Mouse (Mus musculus) lung, embryonic 15.5 days (tissue): Measurements from ENCODE around the gene Rpl19. TPM values are rescaled to one million over a fixed set of nuclear protein-coding genes. Genes with fewer than 3 reads are reported as not detected.

Experiments used
- ATAC-seq: fragments of 200-750 bp; cut with Nextera tagmentation; 2 replicates; pipeline ENCODE4 v1.8.0; 2017; ENCODE audit warnings: moderate number of reproducible peaks, borderline replicate concordance; ENCODE audit not compliant: low FRiP score, low TSS enrichment; ENCODE audit errors: extremely low read depth
- H3K27ac ChIP-seq: fragments of 300-500 bp; sonication (generic); 2 replicates; pipeline ENCODE4 v1.5.1; 2015; ENCODE audit warnings: moderate library complexity, mild to moderate bottlenecking, inconsistent platforms
- H3K27me3 ChIP-seq: fragments of 300-500 bp; sonication (generic); 2 replicates; pipeline ENCODE4 v1.6.1; 2015; ENCODE audit warnings: inconsistent platforms
- H3K36me3 ChIP-seq: fragments of 300-500 bp; sonication (generic); 2 replicates; pipeline ENCODE4 v1.6.1; 2015; ENCODE audit warnings: inconsistent platforms
- H3K4me1 ChIP-seq: fragments of 300-500 bp; sonication (generic); 2 replicates; pipeline ENCODE4 v1.6.1; 2015; ENCODE audit warnings: inconsistent platforms
- H3K4me2 ChIP-seq: fragments of 300-500 bp; sonication (generic); 2 replicates; pipeline ENCODE4 v1.6.1; 2015; ENCODE audit warnings: inconsistent platforms, mild to moderate bottlenecking, moderate library complexity
- H3K4me3 ChIP-seq: fragments of 300-500 bp; sonication (generic); 2 replicates; pipeline ENCODE4 v1.5.1; 2015; ENCODE audit warnings: mild to moderate bottlenecking, inconsistent platforms
- H3K9ac ChIP-seq: fragments of 300-500 bp; sonication (generic); 2 replicates; pipeline ENCODE4 v1.6.1; 2015; ENCODE audit warnings: inconsistent platforms
- H3K9me3 ChIP-seq: fragments of 300-500 bp; sonication (generic); 2 replicates; pipeline ENCODE4 v1.6.1; 2016; ENCODE audit warnings: inconsistent platforms
- WGBS: fragments of 180-500 bp; shearing (Covaris S2); methylation state at CpG from one replicate; pipeline ENCODE4 v1.1.7; 2015; 5-methylcytosine and 5-hydroxymethylcytosine counted together
- polyA plus RNA-seq: library from polyadenylated mRNA; unstranded; fragments of >200 nt; fragmentation: Nextera tagmentation; extraction: Ambion mirVana; gene quantifications from 2 replicates; pipeline ENCODE4 v1.2.1, GENCODE M21; 2015

Rpl19 gene
- polyA plus RNA-seq, 1 experiment from 2014 or later, result 1,039 TPM

DNA sequence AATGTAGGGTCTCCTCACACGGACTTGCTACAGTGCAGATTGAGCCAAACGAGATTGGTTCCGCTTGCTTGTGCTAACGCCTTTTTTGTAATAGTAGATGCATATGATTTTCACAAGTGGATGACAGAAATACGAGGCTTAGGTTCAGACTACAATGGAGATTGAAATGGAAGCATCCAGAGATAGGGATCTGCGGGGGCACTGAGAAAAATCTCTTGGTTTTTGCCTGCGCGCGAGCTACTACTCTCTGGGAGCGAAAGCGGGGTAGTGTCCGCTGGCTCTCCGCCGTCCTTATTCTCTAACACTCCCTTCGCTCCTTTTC lies 301 bp upstream of the Rpl19 start:
- no peak for ATAC-seq
- Histone ChIP-seq H3K4me3 (peak overlapping the region; percentile 94), H3K9ac (peak overlapping the region; percentile 100), H3K4me1 (peaks cover 22% of the 10 kb centered on the region), H3K4me2 (peak overlapping the region; percentile 71), H3K27me3 (no peaks in the 10 kb centered on the region), H3K27ac (peak overlapping the region; percentile 89), H3K9me3 (no peaks in the 10 kb centered on the region), H3K36me3 (peaks cover 32% of the 10 kb centered on the region)
- 5% methylated on average over 15 of the region's 15 CpGs for WGBS

DNA sequence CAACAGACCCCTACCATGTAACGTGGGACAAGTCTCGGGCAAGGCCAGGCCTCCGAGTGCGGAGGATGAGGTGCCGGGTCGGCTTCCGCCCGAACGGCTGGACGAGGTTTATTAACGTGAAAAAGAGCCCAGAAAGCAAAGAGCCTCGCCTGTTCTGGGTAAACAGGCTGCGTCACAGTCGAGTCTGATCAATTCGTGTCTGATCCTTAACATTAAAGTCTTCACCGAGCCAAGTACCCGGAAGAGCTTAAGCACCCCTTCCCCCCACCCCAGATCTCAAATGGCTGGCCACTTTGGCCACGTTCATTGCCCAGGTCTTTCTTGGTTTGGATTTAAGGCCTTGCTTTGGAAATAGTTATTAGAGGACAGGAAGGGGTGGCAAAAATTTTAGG lies 783 bp downstream of the Rpl19 start:
- Histone ChIP-seq H3K27ac (peak overlapping the region; percentile 89), H3K4me1 (peaks cover 15% of the 10 kb centered on the region), H3K9me3 (no peaks in the 10 kb centered on the region), H3K9ac (peak overlapping the region; percentile 100), H3K4me3 (peak overlapping the region; percentile 94), H3K4me2 (peak overlapping the region; percentile 71), H3K36me3 (peaks cover 34% of the 10 kb centered on the region), H3K27me3 (no peaks in the 10 kb centered on the region)
- ATAC-seq, result no peak
- WGBS, result under 1% methylated on average over 18 of the region's 18 CpGs

GRCm38 (mm10) chr11:98027785-98028184 lies 1.3 kb downstream of the Rpl19 start:
- H3K4me2 ChIP-seq, result peak overlapping the region; percentile 71
- WGBS, result 11% methylated on average over 7 of the region's 7 CpGs
- H3K4me3 ChIP-seq, result peak overlapping the region; percentile 94
- ATAC-seq, result no peak
- peak overlapping the region; percentile 100 for H3K9ac ChIP-seq
- H3K9me3 ChIP-seq, result no peaks in the 10 kb centered on the region
- H3K36me3 ChIP-seq, result peaks cover 34% of the 10 kb centered on the region
- H3K27me3 ChIP-seq, result no peaks in the 10 kb centered on the region
- H3K4me1 ChIP-seq, result peaks cover 15% of the 10 kb centered on the region
- no peak overlapping the region for H3K27ac ChIP-seq

GRCm38 (mm10) chr11:98030701-98031442 lies 4.4 kb downstream of the Rpl19 start:
- H3K27me3 ChIP-seq, result peaks cover 11% of the 10 kb centered on the region; the same call in 1 of the 2 replicates
- H3K27ac ChIP-seq, result no peak overlapping the region
- H3K9me3 ChIP-seq, result no peaks in the 10 kb centered on the region
- H3K9ac ChIP-seq, result no peak overlapping the region
- peaks cover 34% of the 10 kb centered on the region for H3K36me3 ChIP-seq
- ATAC-seq, result no peak
- H3K4me2 ChIP-seq, result no peak overlapping the region
- WGBS, result 49% methylated on average over 5 of the region's 5 CpGs
- peaks cover 9% of the 10 kb centered on the region for H3K4me1 ChIP-seq
- no peak overlapping the region for H3K4me3 ChIP-seq

- Histone ChIP-seq H3K4me2 (no peak overlapping the region), H3K4me1 (peaks cover 11% of the 10 kb centered on the region), H3K27ac (no peak overlapping the region), H3K27me3 (peaks cover 17% of the 10 kb centered on the region), H3K9ac (no peak overlapping the region), H3K4me3 (no peak overlapping the region), H3K9me3 (no peaks in the 10 kb centered on the region), H3K36me3 (peaks cover 34% of the 10 kb centered on the region)
- no peak for ATAC-seq
- WGBS, result 7% methylated on average over 5 of the region's 5 CpGs
These were observed 4.9 kb downstream of the Rpl19 start for GRCm38 (mm10) chr11:98031443-98031770.

DNA sequence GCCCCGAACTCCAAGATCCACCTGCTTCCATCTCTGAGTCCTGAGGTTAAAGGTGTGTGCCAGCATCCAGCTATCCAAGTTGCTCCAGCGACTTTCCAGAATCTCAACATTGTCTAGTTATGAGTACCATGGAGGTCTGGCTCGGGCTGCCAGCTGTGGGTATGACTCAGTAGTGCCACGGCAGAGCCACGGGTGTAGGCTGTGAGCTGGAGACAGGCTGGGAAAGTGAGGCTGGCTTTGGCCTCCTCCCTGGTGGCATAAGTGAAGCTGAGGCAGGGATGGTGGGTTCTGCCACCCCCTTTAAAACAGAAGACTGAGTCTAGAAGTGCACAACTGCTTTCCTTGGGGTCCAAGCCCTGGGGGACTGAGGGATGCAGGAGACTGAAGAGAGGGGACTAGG lies 7.6 kb downstream of the Rpl19 start:
- no peak for ATAC-seq
- H3K4me1 ChIP-seq, result peaks cover 11% of the 10 kb centered on the region
- H3K27ac ChIP-seq, result no peak overlapping the region
- H3K27me3 ChIP-seq, result peaks cover 28% of the 10 kb centered on the region
- WGBS, result 79% methylated on average over 5 of the region's 5 CpGs
- H3K4me2 ChIP-seq, result no peak overlapping the region
- H3K9me3 ChIP-seq, result no peaks in the 10 kb centered on the region
- peaks cover 23% of the 10 kb centered on the region for H3K36me3 ChIP-seq
- no peak overlapping the region for H3K4me3 ChIP-seq
- no peak overlapping the region for H3K9ac ChIP-seq

GRCm38 (mm10) chr11:98034840-98035239 lies 8.3 kb downstream of the Rpl19 start:
- no peak overlapping the region for H3K4me3 ChIP-seq
- H3K27ac ChIP-seq, result no peak overlapping the region
- H3K36me3 ChIP-seq, result peaks cover 16% of the 10 kb centered on the region
- no peaks in the 10 kb centered on the region for H3K9me3 ChIP-seq
- no peak for ATAC-seq
- WGBS, result 43% methylated on average over 4 of the region's 4 CpGs
- H3K9ac ChIP-seq, result no peak overlapping the region
- H3K27me3 ChIP-seq, result peaks cover 28% of the 10 kb centered on the region
- no peak overlapping the region for H3K4me2 ChIP-seq
- H3K4me1 ChIP-seq, result peaks cover 11% of the 10 kb centered on the region

DNA sequence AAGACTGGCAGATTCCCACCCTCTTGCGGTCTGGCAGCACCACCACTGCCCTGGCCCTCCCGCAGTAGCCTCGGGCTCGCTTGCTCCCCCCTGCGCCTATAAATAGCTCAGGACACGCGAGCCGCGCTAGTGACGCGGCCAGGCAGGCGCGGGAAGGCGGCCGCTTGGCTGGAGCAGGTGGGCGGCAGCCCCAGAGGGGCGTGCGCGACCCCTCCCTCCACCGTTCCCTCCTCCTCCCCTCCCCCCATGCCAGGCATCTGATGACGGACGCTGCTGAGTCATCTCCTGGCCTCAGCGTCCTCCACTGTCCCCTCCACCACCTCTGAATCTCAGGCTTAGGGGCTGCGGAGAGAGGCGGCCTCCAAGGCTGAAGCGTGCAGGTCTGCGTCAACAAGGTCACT lies 9.5 kb downstream of the Rpl19 start:
- Histone ChIP-seq H3K27ac (no peak overlapping the region), H3K4me3 (peak overlapping the region; percentile 30), H3K36me3 (peaks cover 4% of the 10 kb centered on the region), H3K4me2 (peak overlapping the region; percentile 67), H3K27me3 (peaks cover 28% of the 10 kb centered on the region), H3K9ac (peak overlapping the region; percentile 6; the same call in 1 of the 2 replicates), H3K4me1 (peaks cover 11% of the 10 kb centered on the region), H3K9me3 (no peaks in the 10 kb centered on the region)
- under 1% methylated on average over 27 of the region's 27 CpGs for WGBS
- peak; percentile 58; the same call in 1 of the 2 replicates for ATAC-seq

GRCm38 (mm10) chr11:98037871-98038270 lies 11.4 kb downstream of the Rpl19 start:
- no peak for ATAC-seq
- H3K4me1 ChIP-seq, result peaks cover 11% of the 10 kb centered on the region
- no peaks in the 10 kb centered on the region for H3K9me3 ChIP-seq
- no peak overlapping the region for H3K27ac ChIP-seq
- H3K36me3 ChIP-seq, result no peaks in the 10 kb centered on the region
- 60% methylated on average over 14 of the region's 14 CpGs for WGBS
- H3K9ac ChIP-seq, result no peak overlapping the region
- peaks cover 28% of the 10 kb centered on the region for H3K27me3 ChIP-seq
- no peak overlapping the region for H3K4me3 ChIP-seq
- no peak overlapping the region for H3K4me2 ChIP-seq

DNA sequence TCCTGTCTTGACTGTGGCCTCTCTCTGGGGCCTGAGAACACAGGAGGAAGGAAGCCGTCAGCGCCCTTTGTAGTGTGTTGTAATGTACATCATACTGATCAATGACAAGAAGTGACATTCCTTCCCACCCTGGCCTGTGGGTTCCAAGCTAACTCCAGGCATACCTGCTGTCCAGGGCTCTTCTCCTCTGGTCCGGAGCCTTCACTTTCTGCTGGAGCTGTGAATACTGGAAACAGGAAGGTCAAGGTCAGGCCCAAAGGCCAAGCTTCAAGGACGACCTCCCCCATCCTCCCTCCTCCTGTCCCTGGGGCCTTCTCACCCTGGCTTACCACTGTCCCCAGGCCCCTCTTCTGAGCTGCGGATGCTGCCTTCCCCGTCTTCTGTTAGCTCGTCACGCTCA lies 14.5 kb downstream of the Rpl19 start:
- no peak for ATAC-seq
- peaks cover 15% of the 10 kb centered on the region for H3K27me3 ChIP-seq
- H3K4me1 ChIP-seq, result peaks cover 21% of the 10 kb centered on the region
- H3K4me3 ChIP-seq, result no peak overlapping the region
- no peak overlapping the region for H3K27ac ChIP-seq
- H3K4me2 ChIP-seq, result no peak overlapping the region
- H3K9me3 ChIP-seq, result no peaks in the 10 kb centered on the region
- H3K36me3 ChIP-seq, result no peaks in the 10 kb centered on the region
- no peak overlapping the region for H3K9ac ChIP-seq
- 67% methylated on average over 8 of the region's 8 CpGs for WGBS

DNA sequence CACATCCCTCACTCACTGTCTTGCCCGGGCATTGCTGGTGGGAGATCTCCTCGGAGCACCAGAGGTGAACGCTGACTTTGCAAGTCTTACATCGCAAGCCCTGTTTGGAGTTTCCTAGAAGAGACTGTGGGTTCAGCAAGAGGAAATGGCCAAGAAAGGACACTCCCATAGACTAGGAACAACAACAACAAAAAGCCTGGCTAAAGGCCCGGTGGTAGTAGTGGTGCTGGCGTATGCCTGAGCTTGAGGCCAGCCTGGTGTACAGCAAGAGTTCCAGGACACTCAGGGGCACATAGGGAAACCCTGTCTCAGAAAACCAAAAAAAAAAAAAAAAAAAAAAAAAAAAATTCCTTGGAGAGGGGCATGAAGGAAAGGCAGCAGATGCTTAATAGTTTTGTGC lies 16.2 kb downstream of the Rpl19 start:
- H3K36me3 ChIP-seq, result no peaks in the 10 kb centered on the region
- H3K27me3 ChIP-seq, result peaks cover 2% of the 10 kb centered on the region; the same call in 1 of the 2 replicates
- ATAC-seq, result no peak
- no peak overlapping the region for H3K9ac ChIP-seq
- 71% methylated on average over 6 of the region's 6 CpGs for WGBS
- no peak overlapping the region for H3K4me2 ChIP-seq
- no peak overlapping the region for H3K4me3 ChIP-seq
- no peak overlapping the region for H3K27ac ChIP-seq
- H3K9me3 ChIP-seq, result no peaks in the 10 kb centered on the region
- H3K4me1 ChIP-seq, result peaks cover 17% of the 10 kb centered on the region

DNA sequence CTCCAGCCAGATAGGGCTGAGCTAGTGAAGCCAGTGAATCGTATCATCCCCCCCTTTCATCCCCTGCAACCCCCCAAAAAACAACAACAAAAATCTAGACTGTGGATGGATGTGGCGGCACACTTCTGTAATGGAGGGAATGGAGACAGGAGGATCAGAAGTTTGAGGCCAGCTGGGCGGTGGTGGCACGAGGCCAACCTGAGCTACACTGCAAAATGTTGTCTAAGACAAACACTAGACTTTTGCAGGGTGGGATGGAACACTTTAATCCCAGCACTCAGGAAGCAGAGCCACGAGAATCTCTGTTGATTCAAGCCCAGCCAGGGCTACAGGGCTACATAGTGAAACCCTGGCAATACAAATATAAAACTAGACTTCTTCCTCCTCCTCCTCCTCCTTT lies 17.6 kb downstream of the Rpl19 start:
- ATAC-seq, result no peak
- Histone ChIP-seq H3K9ac (no peak overlapping the region), H3K27me3 (peaks cover 12% of the 10 kb centered on the region; the same call in 1 of the 2 replicates), H3K4me1 (peaks cover 17% of the 10 kb centered on the region), H3K36me3 (no peaks in the 10 kb centered on the region), H3K4me2 (peak overlapping the region; percentile 26), H3K27ac (no peak overlapping the region), H3K4me3 (no peak overlapping the region), H3K9me3 (no peaks in the 10 kb centered on the region)
- WGBS, result 27% methylated on average over 5 of the region's 5 CpGs

GRCm38 (mm10) chr11:98045596-98045995 lies 19.1 kb downstream of the Rpl19 start:
- no peak overlapping the region for H3K27ac ChIP-seq
- no peak overlapping the region for H3K4me2 ChIP-seq
- 58% methylated on average over 4 of the region's 4 CpGs for WGBS
- no peak for ATAC-seq
- peaks cover 25% of the 10 kb centered on the region for H3K27me3 ChIP-seq
- no peak overlapping the region for H3K9ac ChIP-seq
- no peak overlapping the region for H3K4me3 ChIP-seq
- H3K9me3 ChIP-seq, result no peaks in the 10 kb centered on the region
- H3K4me1 ChIP-seq, result peaks cover 17% of the 10 kb centered on the region
- H3K36me3 ChIP-seq, result no peaks in the 10 kb centered on the region
